Mouse (Mus musculus): ENCODE data around the gene Tgfbr1. TPM values are rescaled to one million over a fixed set of nuclear protein-coding genes. Genes with fewer than 3 reads are reported as not detected.
A peak's percentile ranks its signal among the peaks of the same experiment; 100 is the strongest.

Tgfbr1 gene
- polyA plus RNA-seq, 1 experiment, result 2.4 TPM

- peaks cover 18% of the 10 kb centered on the region for H3K36me3 ChIP-seq (ENCODE audit: control insufficient read depth, insufficient read depth)
These were observed 43.2 kb downstream of the Tgfbr1 start for GRCm38 (mm10) chr4:47396251-47396650.

DNA sequence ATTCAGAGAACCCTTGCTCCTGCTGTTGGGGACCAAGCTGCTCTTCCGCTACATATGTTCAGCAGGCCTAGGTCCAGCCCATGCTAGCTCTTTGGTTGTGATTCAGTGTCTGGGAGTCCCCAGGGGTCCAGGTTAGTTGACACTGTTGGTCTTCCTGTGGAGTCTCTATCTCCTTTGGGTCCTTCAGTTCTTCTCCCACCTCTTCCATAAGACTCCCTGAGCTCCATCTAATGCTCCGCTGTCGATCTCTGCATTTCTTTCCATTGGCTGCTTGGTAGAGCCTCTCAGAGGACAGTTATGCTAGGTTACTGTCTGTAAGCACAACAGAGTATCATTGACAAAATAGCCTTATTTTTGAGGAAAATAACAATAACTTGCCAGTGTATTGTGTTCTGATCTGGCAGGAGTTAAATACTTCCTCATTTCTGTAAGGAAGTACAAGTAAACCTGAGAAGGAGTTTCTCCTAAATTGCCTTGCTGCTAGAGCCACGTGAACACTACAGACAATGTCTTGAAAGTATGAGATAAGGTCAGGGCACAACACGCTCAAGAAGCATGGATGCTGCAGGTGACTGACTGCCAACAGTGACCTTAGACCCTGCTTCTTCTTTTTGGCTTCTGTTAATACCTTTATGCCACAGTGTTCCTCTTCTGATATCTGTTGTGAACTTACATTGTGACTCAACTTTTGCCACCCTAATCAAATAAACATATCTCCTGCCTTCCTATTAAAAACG is 45.1 kb downstream of the Tgfbr1 start:
- Histone ChIP-seq H3K79me3 (ENCODE audit: low read depth) (no peaks in the 10 kb centered on the region), H3K36me3 (ENCODE audit: control insufficient read depth, insufficient read depth) (peaks cover 18% of the 10 kb centered on the region), H3K27me3 (ENCODE audit: control insufficient read depth, insufficient read depth, insufficient read length) (no peaks in the 10 kb centered on the region), H3K79me2 (ENCODE audit: control insufficient read depth, insufficient read depth) (no peaks in the 10 kb centered on the region), H3ac (ENCODE audit: control insufficient read depth, insufficient read length, low read depth) (no peak overlapping the region), H3K4me3 (ENCODE audit: insufficient read depth, poor library complexity, severe bottlenecking) (no peak overlapping the region)
- TF ChIP-seq MYOG (IDR thresholded peaks at IDR 0.05; ENCODE audit: control insufficient read depth, extremely low read depth, insufficient read length) (no peak), CTCF (IDR thresholded peaks at IDR 0.05; ENCODE audit: control insufficient read depth, insufficient read depth, insufficient read length) (no peak), FOSL1 (IDR thresholded peaks at IDR 0.05; ENCODE audit: insufficient read depth, low read length, poor library complexity, severe bottlenecking) (no peak), MAX (IDR thresholded peaks at IDR 0.05) (no peak), MYOD1 (IDR thresholded peaks at IDR 0.05; ENCODE audit: control insufficient read depth, insufficient read length, low read depth) (no peak), USF1 (IDR thresholded peaks at IDR 0.05; ENCODE audit: low read depth) (no peak), CEBPB (IDR thresholded peaks at IDR 0.05; ENCODE audit: low read depth) (no peak)

More at GRCm38 (mm10) chr4:47396251-47396650, 43.2 kb downstream of the Tgfbr1 start:
- H3K79me3 ChIP-seq (ENCODE audit: low read depth), result no peaks in the 10 kb centered on the region
- TF ChIP-seq MYOD1 (IDR thresholded peaks at IDR 0.05; ENCODE audit: control insufficient read depth, insufficient read length, low read depth) (no peak), MAX (IDR thresholded peaks at IDR 0.05) (no peak), MYOG (IDR thresholded peaks at IDR 0.05; ENCODE audit: control insufficient read depth, extremely low read depth, insufficient read length) (no peak), CTCF (IDR thresholded peaks at IDR 0.05; ENCODE audit: control insufficient read depth, insufficient read depth, insufficient read length) (no peak), USF1 (IDR thresholded peaks at IDR 0.05; ENCODE audit: low read depth) (no peak), FOSL1 (IDR thresholded peaks at IDR 0.05; ENCODE audit: insufficient read depth, low read length, poor library complexity, severe bottlenecking) (no peak), CEBPB (IDR thresholded peaks at IDR 0.05; ENCODE audit: low read depth) (no peak)
- H3K27me3 ChIP-seq (ENCODE audit: control insufficient read depth, insufficient read depth, insufficient read length), result no peaks in the 10 kb centered on the region
- H3ac ChIP-seq (ENCODE audit: control insufficient read depth, insufficient read length, low read depth), result no peak overlapping the region
- no peak overlapping the region for H3K4me3 ChIP-seq (ENCODE audit: insufficient read depth, poor library complexity, severe bottlenecking)
- H3K79me2 ChIP-seq (ENCODE audit: control insufficient read depth, insufficient read depth), result no peaks in the 10 kb centered on the region

- no peaks in the 10 kb centered on the region for H3K79me2 ChIP-seq (ENCODE audit: control insufficient read depth, insufficient read depth)
- no peaks in the 10 kb centered on the region for H3K79me3 ChIP-seq (ENCODE audit: low read depth)
- H3K27me3 ChIP-seq (ENCODE audit: control insufficient read depth, insufficient read depth, insufficient read length), result no peaks in the 10 kb centered on the region
- H3ac ChIP-seq (ENCODE audit: control insufficient read depth, insufficient read length, low read depth), result no peak overlapping the region
- H3K36me3 ChIP-seq (ENCODE audit: control insufficient read depth, insufficient read depth), result peaks cover 18% of the 10 kb centered on the region
- H3K4me3 ChIP-seq (ENCODE audit: insufficient read depth, poor library complexity, severe bottlenecking), result no peak overlapping the region
- TF ChIP-seq CTCF (IDR thresholded peaks at IDR 0.05; ENCODE audit: control insufficient read depth, insufficient read depth, insufficient read length), result peak; percentile 38
- no peak for TF ChIP-seq MYOD1 (IDR thresholded peaks at IDR 0.05; ENCODE audit: control insufficient read depth, insufficient read length, low read depth)
- no peak for TF ChIP-seq CEBPB (IDR thresholded peaks at IDR 0.05; ENCODE audit: low read depth)
- no peak for TF ChIP-seq MYOG (IDR thresholded peaks at IDR 0.05; ENCODE audit: control insufficient read depth, extremely low read depth, insufficient read length)
- TF ChIP-seq FOSL1 (IDR thresholded peaks at IDR 0.05; ENCODE audit: insufficient read depth, low read length, poor library complexity, severe bottlenecking), result no peak
- no peak for TF ChIP-seq USF1 (IDR thresholded peaks at IDR 0.05; ENCODE audit: low read depth)
These were observed 46.8 kb downstream of the Tgfbr1 start for GRCm38 (mm10) chr4:47399824-47400223.

GRCm38 (mm10) chr4:47400314-47400713 is 47.3 kb downstream of the Tgfbr1 start:
- Histone ChIP-seq H3ac (ENCODE audit: control insufficient read depth, insufficient read length, low read depth) (no peak overlapping the region), H3K36me3 (ENCODE audit: control insufficient read depth, insufficient read depth) (peaks cover 18% of the 10 kb centered on the region), H3K79me3 (ENCODE audit: low read depth) (no peaks in the 10 kb centered on the region), H3K79me2 (ENCODE audit: control insufficient read depth, insufficient read depth) (no peaks in the 10 kb centered on the region), H3K27me3 (ENCODE audit: control insufficient read depth, insufficient read depth, insufficient read length) (no peaks in the 10 kb centered on the region), H3K4me3 (ENCODE audit: insufficient read depth, poor library complexity, severe bottlenecking) (no peak overlapping the region)
- TF ChIP-seq MYOG (IDR thresholded peaks at IDR 0.05; ENCODE audit: control insufficient read depth, extremely low read depth, insufficient read length) (no peak), CEBPB (IDR thresholded peaks at IDR 0.05; ENCODE audit: low read depth) (no peak), MYOD1 (IDR thresholded peaks at IDR 0.05; ENCODE audit: control insufficient read depth, insufficient read length, low read depth) (no peak), FOSL1 (IDR thresholded peaks at IDR 0.05; ENCODE audit: insufficient read depth, low read length, poor library complexity, severe bottlenecking) (no peak), MAX (IDR thresholded peaks at IDR 0.05) (no peak), USF1 (IDR thresholded peaks at IDR 0.05; ENCODE audit: low read depth) (no peak), CTCF (IDR thresholded peaks at IDR 0.05; ENCODE audit: control insufficient read depth, insufficient read depth, insufficient read length) (no peak)

GRCm38 (mm10) chr4:47402200-47402599 is 49.2 kb downstream of the Tgfbr1 start:
- H3K79me2 ChIP-seq (ENCODE audit: control insufficient read depth, insufficient read depth), result no peaks in the 10 kb centered on the region
- H3K36me3 ChIP-seq (ENCODE audit: control insufficient read depth, insufficient read depth), result peaks cover 17% of the 10 kb centered on the region
- TF ChIP-seq FOSL1 (IDR thresholded peaks at IDR 0.05; ENCODE audit: insufficient read depth, low read length, poor library complexity, severe bottlenecking) (no peak), CTCF (IDR thresholded peaks at IDR 0.05; ENCODE audit: control insufficient read depth, insufficient read depth, insufficient read length) (no peak), MYOG (IDR thresholded peaks at IDR 0.05; ENCODE audit: control insufficient read depth, extremely low read depth, insufficient read length) (no peak), USF1 (IDR thresholded peaks at IDR 0.05; ENCODE audit: low read depth) (no peak), CEBPB (IDR thresholded peaks at IDR 0.05; ENCODE audit: low read depth) (no peak), MAX (IDR thresholded peaks at IDR 0.05) (no peak), MYOD1 (IDR thresholded peaks at IDR 0.05; ENCODE audit: control insufficient read depth, insufficient read length, low read depth) (no peak)
- H3K27me3 ChIP-seq (ENCODE audit: control insufficient read depth, insufficient read depth, insufficient read length), result no peaks in the 10 kb centered on the region
- H3K4me3 ChIP-seq (ENCODE audit: insufficient read depth, poor library complexity, severe bottlenecking), result no peak overlapping the region
- H3ac ChIP-seq (ENCODE audit: control insufficient read depth, insufficient read length, low read depth), result no peak overlapping the region
- H3K79me3 ChIP-seq (ENCODE audit: low read depth), result no peaks in the 10 kb centered on the region
